12 mouse cellular contexts compared by ENCODE assay signal in genomic region chr2:171693526-171693925, GRCm38 (mm10).
"Had no signal": no experiment of that assay in that cellular context is flagged by ENCODE, and none has a peak within 500 bp of the region (broad histone marks: within the 10 kb centered on the region; RNA-seq: fewer than 3 reads in every experiment).

No protein-coding gene starts in this region.

- DNase-seq: retina, postnatal 1 day; right cerebral cortex, adult 18-20 months; right cerebral cortex, postnatal 14 days; right cerebral cortex, postnatal 25 days; right cerebral cortex, postnatal 4 days; spleen, adult 18-20 months; thymus, adult 18-20 months; thymus, adult 2 months; thymus, postnatal 14 days; thymus, postnatal 25 days; thymus, postnatal 36 days; thymus, postnatal 4 days had no signal
